Mouse (Mus musculus) cerebellum, adult 2 months (tissue): ENCODE data around the gene Vwa8.

ENCODE experiments used
- CTCF ChIP-seq: fragments of 200-500 bp; IDR thresholded peaks from 2 replicates; pipeline ENCODE4 v1.5.1; 2011; ENCODE audit warnings: low read depth, mild to moderate bottlenecking, control low read depth, low read length, moderate library complexity, borderline replicate concordance; ENCODE audit not compliant: insufficient read depth
- POLR2A ChIP-seq: fragments of 200-500 bp; IDR thresholded peaks from 2 replicates; pipeline ENCODE4 v1.6.1; 2011; ENCODE audit warnings: low read length, control low read depth, borderline replicate concordance; ENCODE audit not compliant: insufficient read depth

DNA sequence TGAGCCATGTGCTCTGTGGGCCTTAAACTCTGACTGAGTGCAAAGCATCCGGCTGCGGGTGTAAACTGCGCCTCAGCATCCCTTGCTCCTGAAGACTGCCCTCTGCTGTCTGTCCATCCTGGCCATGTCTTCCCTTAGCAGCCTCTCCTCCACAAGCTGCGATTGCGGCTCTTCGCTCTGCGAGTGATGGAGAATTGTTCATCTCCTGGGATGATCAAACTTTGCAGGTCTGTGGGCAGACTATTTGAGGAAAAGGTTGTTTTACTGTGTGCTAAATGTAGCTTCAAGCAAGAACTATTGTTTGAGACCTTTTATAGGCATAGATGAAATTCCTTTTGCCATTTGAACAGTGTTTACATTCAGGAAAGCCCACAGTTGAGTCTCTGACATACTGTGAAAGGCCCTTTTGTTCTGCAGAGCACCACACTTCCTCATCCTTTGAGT is 286.1 kb downstream of the Vwa8 start:
- peak; percentile 68 for TF ChIP-seq CTCF
- TF ChIP-seq POLR2A: no peak
